Mouse (Mus musculus) MEL (cell line): Measurements from ENCODE around the gene B020031M17Rik.
"Not testable (repeated sequence)": the region's sequence is repeated elsewhere in the genome, so short reads cannot be mapped to it uniquely, and the experiment has no call there.

Experiments used
- BHLHE40 ChIP-seq: IDR thresholded peaks from 2 replicates; pipeline ENCODE4 v1.6.1; 2012; ENCODE audit warnings: low read depth, mild to moderate bottlenecking, inconsistent platforms, low read length, improper control_type of control experiment, borderline replicate concordance
- CTCF ChIP-seq, 3 experiments: IDR thresholded peaks in 2 of 3; conservative IDR thresholded peaks in 1 of 3; 2 replicates each; pipeline ENCODE4 v1.5.1; 2011 to 2012; ENCODE audit warnings: low read length in 3 of 3, low read depth in 2 of 3, mild to moderate bottlenecking in 2 of 3, improper control_type of control experiment in 1 of 3, inconsistent platforms in 1 of 3, mixed read lengths in 1 of 3, moderate library complexity in 1 of 3; ENCODE audit not compliant: control insufficient read depth in 1 of 3, insufficient read depth in 1 of 3, poor library complexity in 1 of 3, severe bottlenecking in 1 of 3
- EP300 ChIP-seq, 2 experiments: IDR thresholded peaks; 2 replicates each; pipeline ENCODE4 v1.6.1; 2011; ENCODE audit warnings: improper control_type of control experiment in 2 of 2, low read length in 2 of 2, low read depth in 1 of 2, mild to moderate bottlenecking in 1 of 2
- GATA1 ChIP-seq: IDR thresholded peaks from 2 replicates; pipeline ENCODE4 v1.6.1; 2011; ENCODE audit warnings: low read depth, low read length, improper control_type of control experiment
- MAFK ChIP-seq: IDR thresholded peaks from 2 replicates; pipeline ENCODE4 v1.6.1; 2011; ENCODE audit warnings: low read depth, mild to moderate bottlenecking, low read length, improper control_type of control experiment, borderline replicate concordance
- MAX ChIP-seq: IDR thresholded peaks from 2 replicates; pipeline ENCODE4 v1.6.1; 2011; ENCODE audit warnings: low read length, improper control_type of control experiment
- MYC ChIP-seq: IDR thresholded peaks from 2 replicates; pipeline ENCODE4 v1.6.1; 2011; ENCODE audit warnings: low read depth, mild to moderate bottlenecking, low read length, improper control_type of control experiment, moderate library complexity
- POLR2A ChIP-seq, 2 experiments: IDR thresholded peaks; 2 replicates each; pipeline ENCODE4 v1.6.1; 2011 to 2012; ENCODE audit warnings: low read length in 2 of 2, mild to moderate bottlenecking in 2 of 2, control low read depth in 1 of 2, improper control_type of control experiment in 1 of 2, low read depth in 1 of 2, moderate library complexity in 1 of 2; ENCODE audit not compliant: control insufficient read depth in 1 of 2, insufficient read depth in 1 of 2, poor library complexity in 1 of 2
- POLR2AphosphoS2 ChIP-seq: IDR thresholded peaks from 2 replicates; pipeline ENCODE4 v1.6.1; 2011; ENCODE audit warnings: low read length, improper control_type of control experiment
- POLR2AphosphoS5 ChIP-seq: IDR thresholded peaks from 2 replicates; pipeline ENCODE4 v1.6.1; 2012; ENCODE audit warnings: low read depth, borderline replicate concordance, mild to moderate bottlenecking, inconsistent platforms, low read length, moderate library complexity, mixed read lengths
- RAD21 ChIP-seq: IDR thresholded peaks from 2 replicates; pipeline ENCODE4 v1.6.1; 2011; ENCODE audit warnings: mild to moderate bottlenecking, low read depth, low read length, improper control_type of control experiment
- SMC3 ChIP-seq: IDR thresholded peaks from 2 replicates; pipeline ENCODE4 v1.6.1; 2011; ENCODE audit warnings: low read depth, low read length, improper control_type of control experiment
- TAL1 ChIP-seq: IDR thresholded peaks from 2 replicates; pipeline ENCODE4 v1.6.1; 2012; ENCODE audit warnings: mild to moderate bottlenecking, inconsistent platforms, low read length, moderate library complexity, mixed read lengths
- ZKSCAN1 ChIP-seq: IDR thresholded peaks from 2 replicates; pipeline ENCODE4 v1.6.1; 2012; ENCODE audit warnings: low read depth, mild to moderate bottlenecking, inconsistent platforms, low read length, improper control_type of control experiment, moderate library complexity

GRCm38 (mm10) chr13:119916449-119916848 lies 34.2 kb downstream of the B020031M17Rik start:
- TF ChIP-seq SMC3; POLR2A (IDR thresholded peaks at IDR 0.05; ENCODE audit: control insufficient read depth in 1 of 2, insufficient read depth in 1 of 2, low read depth in 1 of 2, low read length in 2 of 2, poor library complexity in 1 of 2); POLR2AphosphoS5; EP300 (IDR thresholded peaks at IDR 0.05; ENCODE audit: low read depth in 1 of 2, low read length in 2 of 2); GATA1; CTCF (IDR thresholded peaks at IDR 0.05 in 2 of 3, conservative IDR thresholded peaks at IDR 0.05 in 1 of 3; ENCODE audit: control insufficient read depth in 1 of 3, insufficient read depth in 1 of 3, low read depth in 2 of 3, low read length in 3 of 3, poor library complexity in 1 of 3, severe bottlenecking in 1 of 3); BHLHE40; MAX; RAD21; TAL1; POLR2AphosphoS2; MYC; MAFK; ZKSCAN1: not testable (repeated sequence)
